Mouse (Mus musculus): Measurements from ENCODE around the gene Fcrl5. TPM values are rescaled to one million over a fixed set of nuclear protein-coding genes. Genes with fewer than 3 reads are reported as not detected.

Gene Fcrl5
- polyA plus RNA-seq, 1 experiment from 2014 or later, result not detected

- H3K4me1 ChIP-seq, result peaks cover 6% of the 10 kb centered on the region; the same call in 1 of the 2 replicates
- WGBS, result 33% methylated on average over 7 of the region's 7 CpGs
- H3K27ac ChIP-seq, result no peak overlapping the region
- H3K9me3 ChIP-seq, result no peaks in the 10 kb centered on the region
- no peak overlapping the region for H3K4me2 ChIP-seq (replicated peaks)
- peak; percentile 34; the same call in 1 of the 2 replicates for ATAC-seq (ENCODE audit: low FRiP score, low read depth)
- no peaks in the 10 kb centered on the region for H3K36me3 ChIP-seq
- no peak overlapping the region for H3K4me3 ChIP-seq
- H3K9ac ChIP-seq, result no peak overlapping the region
- peaks cover 7% of the 10 kb centered on the region; the same call in 1 of the 2 replicates for H3K27me3 ChIP-seq (replicated peaks)
Measured at GRCm38 (mm10) chr3:87504330-87504729, 68.8 kb downstream of the Fcrl5 start.

- Histone ChIP-seq H3K4me1 (peaks cover 6% of the 10 kb centered on the region; the same call in 1 of the 2 replicates), H3K27ac (no peak overlapping the region), H3K27me3 (replicated peaks) (peaks cover 7% of the 10 kb centered on the region; the same call in 1 of the 2 replicates), H3K9me3 (no peaks in the 10 kb centered on the region), H3K9ac (no peak overlapping the region), H3K36me3 (no peaks in the 10 kb centered on the region), H3K4me2 (replicated peaks) (no peak overlapping the region), H3K4me3 (no peak overlapping the region)
- 69% methylated on average over 4 of the region's 4 CpGs for WGBS
- 0 out of 2 replicates have a peak, but pooled peaks have one; percentile 26 for ATAC-seq (ENCODE audit: low FRiP score, low read depth)
Measured at GRCm38 (mm10) chr3:87504749-87505425, 69.3 kb downstream of the Fcrl5 start.

GRCm38 (mm10) chr3:87506456-87507416 lies 71.2 kb downstream of the Fcrl5 start:
- peaks cover 6% of the 10 kb centered on the region; the same call in 1 of the 2 replicates for H3K4me1 ChIP-seq
- ATAC-seq (ENCODE audit: low FRiP score, low read depth), result no peak
- no peaks in the 10 kb centered on the region for H3K9me3 ChIP-seq
- no peak overlapping the region for H3K27ac ChIP-seq
- H3K27me3 ChIP-seq (replicated peaks), result 0 out of 2 replicates have a peak, but pooled peaks cover 3% of the 10 kb centered on the region
- H3K4me2 ChIP-seq (replicated peaks), result no peak overlapping the region
- no peaks in the 10 kb centered on the region for H3K36me3 ChIP-seq
- H3K4me3 ChIP-seq, result no peak overlapping the region
- 78% methylated on average over 12 of the region's 12 CpGs for WGBS
- H3K9ac ChIP-seq, result no peak overlapping the region

GRCm38 (mm10) chr3:87508205-87508901 lies 72.8 kb downstream of the Fcrl5 start:
- Histone ChIP-seq H3K27me3 (replicated peaks) (0 out of 2 replicates have a peak, but pooled peaks cover 3% of the 10 kb centered on the region), H3K9me3 (no peaks in the 10 kb centered on the region), H3K4me1 (peaks cover 6% of the 10 kb centered on the region; the same call in 1 of the 2 replicates), H3K27ac (no peak overlapping the region), H3K4me3 (no peak overlapping the region), H3K4me2 (replicated peaks) (peak overlapping the region; percentile 52), H3K9ac (0 out of 2 replicates have a peak overlapping the region, but pooled peaks have one; percentile 42), H3K36me3 (no peaks in the 10 kb centered on the region)
- peak; percentile 80 for ATAC-seq (ENCODE audit: low FRiP score, low read depth)
- WGBS, result 28% methylated on average over 17 of the region's 17 CpGs

GRCm38 (mm10) chr3:87509061-87509460 lies 73.5 kb downstream of the Fcrl5 start:
- 0 out of 2 replicates have a peak, but pooled peaks cover 3% of the 10 kb centered on the region for H3K27me3 ChIP-seq (replicated peaks)
- no peak for ATAC-seq (ENCODE audit: low FRiP score, low read depth)
- WGBS, result 48% methylated on average over 4 of the region's 4 CpGs
- no peak overlapping the region for H3K27ac ChIP-seq
- H3K9me3 ChIP-seq, result no peaks in the 10 kb centered on the region
- peaks cover 6% of the 10 kb centered on the region; the same call in 1 of the 2 replicates for H3K4me1 ChIP-seq
- no peak overlapping the region for H3K4me2 ChIP-seq (replicated peaks)
- no peak overlapping the region for H3K9ac ChIP-seq
- H3K4me3 ChIP-seq, result no peak overlapping the region
- no peaks in the 10 kb centered on the region for H3K36me3 ChIP-seq

- H3K4me2 ChIP-seq (replicated peaks), result no peak overlapping the region
- H3K4me3 ChIP-seq, result no peak overlapping the region
- no peaks in the 10 kb centered on the region for H3K36me3 ChIP-seq
- no peaks in the 10 kb centered on the region for H3K9me3 ChIP-seq
- WGBS, result 91% methylated on average over 9 of the region's 9 CpGs
- no peak overlapping the region for H3K9ac ChIP-seq
- peaks cover 6% of the 10 kb centered on the region; the same call in 1 of the 2 replicates for H3K4me1 ChIP-seq
- 0 out of 2 replicates have a peak, but pooled peaks cover 3% of the 10 kb centered on the region for H3K27me3 ChIP-seq (replicated peaks)
- no peak overlapping the region for H3K27ac ChIP-seq
- no peak for ATAC-seq (ENCODE audit: low FRiP score, low read depth)
Measured at GRCm38 (mm10) chr3:87510832-87511231, 75.3 kb downstream of the Fcrl5 start.

- H3K4me1 ChIP-seq, result peaks cover 6% of the 10 kb centered on the region; the same call in 1 of the 2 replicates
- H3K27me3 ChIP-seq (replicated peaks), result 0 out of 2 replicates have a peak, but pooled peaks cover 3% of the 10 kb centered on the region
- H3K4me2 ChIP-seq (replicated peaks), result no peak overlapping the region
- 52% methylated on average over 16 of the region's 16 CpGs for WGBS
- no peak overlapping the region for H3K4me3 ChIP-seq
- no peaks in the 10 kb centered on the region for H3K9me3 ChIP-seq
- no peaks in the 10 kb centered on the region for H3K36me3 ChIP-seq
- no peak overlapping the region for H3K27ac ChIP-seq
- ATAC-seq (ENCODE audit: low FRiP score, low read depth), result no peak
- no peak overlapping the region for H3K9ac ChIP-seq
Measured at GRCm38 (mm10) chr3:87511971-87512765, 76.6 kb downstream of the Fcrl5 start.

- no peak overlapping the region for H3K9ac ChIP-seq
- no peaks in the 10 kb centered on the region for H3K4me1 ChIP-seq
- ATAC-seq (ENCODE audit: low FRiP score, low read depth), result no peak
- H3K27ac ChIP-seq, result no peak overlapping the region
- 74% methylated on average over 13 of the region's 13 CpGs for WGBS
- no peaks in the 10 kb centered on the region for H3K36me3 ChIP-seq
- H3K9me3 ChIP-seq, result no peaks in the 10 kb centered on the region
- no peak overlapping the region for H3K4me2 ChIP-seq (replicated peaks)
- H3K4me3 ChIP-seq, result no peak overlapping the region
- H3K27me3 ChIP-seq (replicated peaks), result no peaks in the 10 kb centered on the region
Measured at GRCm38 (mm10) chr3:87515567-87516081, 80.1 kb downstream of the Fcrl5 start.

GRCm38 (mm10) chr3:87518425-87518824 lies 82.9 kb downstream of the Fcrl5 start:
- no peak for ATAC-seq (ENCODE audit: low FRiP score, low read depth)
- Histone ChIP-seq H3K4me1 (no peaks in the 10 kb centered on the region), H3K4me3 (no peak overlapping the region)

GRCm38 (mm10) chr3:87521126-87521525 lies 85.6 kb downstream of the Fcrl5 start:
- H3K4me3 ChIP-seq, result no peak overlapping the region
- no peaks in the 10 kb centered on the region for H3K27me3 ChIP-seq (replicated peaks)
- H3K4me2 ChIP-seq (replicated peaks), result no peak overlapping the region
- no peaks in the 10 kb centered on the region for H3K36me3 ChIP-seq
- 85% methylated on average over 4 of the region's 4 CpGs for WGBS
- H3K4me1 ChIP-seq, result peaks cover 4% of the 10 kb centered on the region
- no peak overlapping the region for H3K27ac ChIP-seq
- H3K9me3 ChIP-seq, result no peaks in the 10 kb centered on the region
- no peak for ATAC-seq (ENCODE audit: low FRiP score, low read depth)
- H3K9ac ChIP-seq, result no peak overlapping the region

More at GRCm38 (mm10) chr3:87518425-87518824, 82.9 kb downstream of the Fcrl5 start:
- Histone ChIP-seq H3K36me3 (no peaks in the 10 kb centered on the region), H3K9ac (no peak overlapping the region), H3K9me3 (no peaks in the 10 kb centered on the region), H3K27me3 (replicated peaks) (no peaks in the 10 kb centered on the region), H3K4me2 (replicated peaks) (no peak overlapping the region), H3K27ac (no peak overlapping the region)

- no peak overlapping the region for H3K9ac ChIP-seq
- H3K4me1 ChIP-seq, result peaks cover 11% of the 10 kb centered on the region
- ATAC-seq (ENCODE audit: low FRiP score, low read depth), result no peak
- no peak overlapping the region for H3K4me3 ChIP-seq
- no peak overlapping the region for H3K27ac ChIP-seq
- WGBS, result 78% methylated on average over 1 of the region's 1 CpGs
- H3K4me2 ChIP-seq (replicated peaks), result no peak overlapping the region
- H3K9me3 ChIP-seq, result no peaks in the 10 kb centered on the region
- H3K36me3 ChIP-seq, result no peaks in the 10 kb centered on the region
- H3K27me3 ChIP-seq (replicated peaks), result no peaks in the 10 kb centered on the region
Measured at GRCm38 (mm10) chr3:87521833-87522232, 86.3 kb downstream of the Fcrl5 start.
